Mouse (Mus musculus) liver, adult 2 months (tissue): ENCODE measurements around the gene Pik3c2g. TPM values are rescaled to one million over a fixed set of nuclear protein-coding genes. Genes with fewer than 3 reads are reported as not detected.

Experiments
- DNase-seq: peaks from one replicate; pipeline ENCODE4 v3.0.0-alpha.2; 2011; ENCODE audit warnings: low read depth, low spot score; ENCODE audit errors: extremely low read depth
- H3K27ac ChIP-seq: fragments of 200-500 bp; replicated peaks from 2 replicates; pipeline ENCODE4 v1.5.1; 2012; ENCODE audit warnings: low read depth, mild to moderate bottlenecking, control low read depth, inconsistent platforms, low read length; ENCODE audit not compliant: insufficient read depth
- H3K27me3 ChIP-seq: fragments of 200-500 bp; 2 replicates; pipeline ENCODE4 v1.6.1; 2012; ENCODE audit warnings: mild to moderate bottlenecking, moderate library complexity, low read length, inconsistent platforms; ENCODE audit not compliant: control insufficient read depth, insufficient read depth
- H3K36me3 ChIP-seq: fragments of 200-500 bp; 2 replicates; pipeline ENCODE4 v1.6.1; 2012; ENCODE audit warnings: low read length, inconsistent platforms; ENCODE audit not compliant: control insufficient read depth, insufficient read depth
- H3K4me1 ChIP-seq: fragments of 200-500 bp; 2 replicates; pipeline ENCODE4 v1.6.1; 2011; ENCODE audit warnings: low read length; ENCODE audit not compliant: control insufficient read depth, insufficient read depth
- H3K4me3 ChIP-seq: fragments of 200-500 bp; 2 replicates; pipeline ENCODE4 v1.5.1; 2011; ENCODE audit warnings: low read depth, mild to moderate bottlenecking, control low read depth, low read length, moderate library complexity; ENCODE audit not compliant: insufficient read depth
- H3K79me2 ChIP-seq: fragments of 200-500 bp; 2 replicates; pipeline ENCODE4 v1.6.1; 2012; ENCODE audit warnings: inconsistent platforms, mild to moderate bottlenecking, low read length, moderate library complexity; ENCODE audit not compliant: control insufficient read depth, insufficient read depth
- H3K9ac ChIP-seq: fragments of 200-500 bp; 2 replicates; pipeline ENCODE4 v1.6.1; 2012; ENCODE audit warnings: low read depth, mild to moderate bottlenecking, control low read depth, inconsistent platforms, low read length
- CTCF ChIP-seq: fragments of 200-500 bp; IDR thresholded peaks from 2 replicates; pipeline ENCODE4 v1.5.1; 2011; ENCODE audit warnings: low read depth, low read length, control low read depth
- POLR2A ChIP-seq: fragments of 200-500 bp; IDR thresholded peaks from 2 replicates; pipeline ENCODE4 v1.6.1; 2011; ENCODE audit warnings: low read length, control low read depth; ENCODE audit not compliant: insufficient read depth; ENCODE audit errors: extremely low read depth
- WGBS: fragments of 180-500 bp; shearing (Covaris S2); methylation state at CpG from one replicate; pipeline ENCODE4 v1.1.7; 2018; 5-methylcytosine and 5-hydroxymethylcytosine counted together
- polyA plus RNA-seq: library from polyadenylated mRNA; depleted of rRNA; stranded (reverse); fragments of >200 nt; gene quantifications from 2 replicates; pipeline ENCODE4 v1.2.3, GENCODE M21; 2012
- total RNA-seq: library from RNA; depleted of rRNA; stranded (reverse); fragments of >200 nt; gene quantifications from 2 replicates; pipeline ENCODE4 v1.2.3, GENCODE M21; 2014

Gene Pik3c2g
- total and polyA plus RNA-seq, 2 experiments, result 6.4 to 26.6 TPM

DNA sequence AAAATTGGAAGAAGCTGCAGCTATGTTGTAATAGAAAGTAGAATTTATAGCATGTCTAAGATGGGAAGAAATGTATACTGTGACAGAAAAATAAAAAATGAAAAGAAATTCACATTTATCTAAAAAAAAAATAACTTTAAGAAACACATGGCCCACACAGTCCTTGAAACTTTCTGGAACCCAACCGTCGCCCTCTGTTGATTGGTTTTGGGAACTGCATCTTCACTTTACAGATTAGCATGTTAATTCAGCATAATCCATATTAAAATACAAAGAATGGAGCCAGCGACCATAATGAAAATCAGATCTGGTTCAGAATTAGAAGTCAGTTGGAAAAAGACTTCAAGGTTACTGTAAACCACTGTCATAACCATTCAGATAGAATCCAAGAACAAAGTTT, 183.5 kb downstream of the Pik3c2g start:
- Histone ChIP-seq H3K4me3 (no peak overlapping the region), H3K4me1 (no peaks in the 10 kb centered on the region), H3K27ac (no peak overlapping the region), H3K27me3 (no peaks in the 10 kb centered on the region), H3K79me2 (no peaks in the 10 kb centered on the region), H3K9ac (no peak overlapping the region), H3K36me3 (peaks cover 17% of the 10 kb centered on the region)
- DNase-seq, result peak; percentile 13
- TF ChIP-seq POLR2A, result no peak
- TF ChIP-seq CTCF, result no peak
- WGBS, result 45% methylated on average over 3 of the region's 3 CpGs

DNA sequence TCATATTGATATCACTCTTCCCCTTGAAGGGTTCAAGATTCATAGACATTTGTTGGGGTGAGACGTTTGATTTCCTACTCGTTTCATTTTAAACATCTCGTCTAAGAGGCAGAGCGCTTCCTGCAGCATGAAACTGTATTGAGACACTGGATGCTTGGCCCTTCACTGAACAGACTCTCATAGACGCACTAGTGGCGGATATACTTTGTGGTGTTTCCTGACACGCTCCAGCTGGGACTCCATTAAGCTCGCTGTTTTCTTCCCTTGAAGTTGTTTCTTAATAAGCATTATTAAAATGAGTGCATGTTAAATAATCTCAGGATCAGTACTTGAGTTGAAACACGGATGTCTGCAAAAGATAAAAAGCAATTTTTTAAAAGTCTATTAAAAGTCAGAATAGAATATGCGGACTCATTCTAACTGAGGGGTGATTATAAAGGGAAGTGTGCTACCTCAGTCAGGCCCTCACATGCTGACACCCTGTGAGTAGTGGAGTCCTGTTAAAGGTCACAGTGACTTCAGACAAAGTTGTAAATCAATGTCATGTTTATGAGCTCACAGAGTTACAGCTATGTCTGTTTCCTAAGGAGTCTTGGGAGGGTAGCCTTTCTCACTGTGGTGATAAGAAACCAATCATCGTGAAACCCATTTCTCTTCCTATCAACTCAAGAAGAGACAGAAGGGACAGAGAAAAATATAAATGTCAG, 190.7 kb downstream of the Pik3c2g start:
- Histone ChIP-seq H3K27me3 (no peaks in the 10 kb centered on the region), H3K27ac (no peak overlapping the region), H3K79me2 (no peaks in the 10 kb centered on the region), H3K36me3 (peaks cover 10% of the 10 kb centered on the region), H3K4me1 (no peaks in the 10 kb centered on the region), H3K9ac (no peak overlapping the region), H3K4me3 (no peak overlapping the region)
- WGBS, result 86% methylated on average over 11 of the region's 11 CpGs
- TF ChIP-seq CTCF, result no peak
- TF ChIP-seq POLR2A, result no peak
- DNase-seq, result no peak

DNA sequence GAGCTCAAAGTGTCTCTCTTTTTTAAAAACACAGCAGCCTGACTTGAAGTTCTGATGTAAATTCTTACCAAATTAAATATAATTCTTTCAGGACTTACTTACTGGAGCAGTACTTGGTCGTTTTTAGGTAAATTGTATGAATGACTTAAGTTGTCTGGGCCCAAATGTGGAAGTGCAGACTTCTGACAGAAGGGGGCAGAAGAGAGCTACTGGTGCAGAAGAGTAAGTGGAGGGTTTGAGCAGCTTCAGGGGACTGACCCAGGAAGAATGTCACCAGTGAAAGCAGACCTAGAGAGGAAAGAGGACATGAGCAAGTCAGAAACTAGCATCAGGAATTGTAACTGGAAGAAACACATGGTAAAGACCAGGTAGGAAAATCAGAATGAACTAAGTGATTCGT, 193.0 kb downstream of the Pik3c2g start:
- WGBS, result 77% methylated on average over 2 of the region's 2 CpGs
- no peak overlapping the region for H3K27ac ChIP-seq
- H3K27me3 ChIP-seq, result no peaks in the 10 kb centered on the region
- no peaks in the 10 kb centered on the region for H3K4me1 ChIP-seq
- no peak overlapping the region for H3K9ac ChIP-seq
- peak; percentile 44 for DNase-seq
- no peak for TF ChIP-seq POLR2A
- TF ChIP-seq CTCF, result peak; percentile 49; the same call in 1 of the 2 replicates
- no peak overlapping the region for H3K4me3 ChIP-seq
- no peaks in the 10 kb centered on the region for H3K79me2 ChIP-seq
- no peaks in the 10 kb centered on the region for H3K36me3 ChIP-seq

DNA sequence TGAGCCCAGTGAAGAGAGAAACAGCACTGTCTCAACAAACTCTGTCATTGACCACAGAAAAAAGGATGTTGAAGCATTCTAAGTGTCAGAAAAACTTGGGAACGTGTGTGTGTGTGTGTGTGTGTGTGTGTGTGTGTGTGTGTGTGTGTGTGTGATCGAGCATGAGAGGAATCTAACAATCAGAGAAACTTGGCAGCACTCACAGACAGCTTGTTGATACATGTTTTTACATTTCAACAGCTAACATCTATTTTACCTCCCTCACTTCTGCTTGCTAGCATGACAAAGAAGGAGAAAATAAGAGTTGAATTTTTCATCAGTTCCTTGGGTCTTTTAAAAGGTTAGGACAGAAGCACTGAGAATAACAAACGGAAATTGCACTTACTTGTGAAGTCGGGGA, 202.5 kb downstream of the Pik3c2g start:
- no peak for TF ChIP-seq CTCF
- TF ChIP-seq POLR2A, result no peak
- DNase-seq, result no peak
- H3K36me3 ChIP-seq, result no peaks in the 10 kb centered on the region; the same call in 1 of the 2 replicates
- no peak overlapping the region for H3K9ac ChIP-seq
- no peaks in the 10 kb centered on the region for H3K79me2 ChIP-seq
- H3K4me3 ChIP-seq, result no peak overlapping the region
- 76% methylated on average over 4 of the region's 4 CpGs for WGBS
- no peaks in the 10 kb centered on the region for H3K27me3 ChIP-seq
- no peak overlapping the region for H3K27ac ChIP-seq
- no peaks in the 10 kb centered on the region for H3K4me1 ChIP-seq

DNA sequence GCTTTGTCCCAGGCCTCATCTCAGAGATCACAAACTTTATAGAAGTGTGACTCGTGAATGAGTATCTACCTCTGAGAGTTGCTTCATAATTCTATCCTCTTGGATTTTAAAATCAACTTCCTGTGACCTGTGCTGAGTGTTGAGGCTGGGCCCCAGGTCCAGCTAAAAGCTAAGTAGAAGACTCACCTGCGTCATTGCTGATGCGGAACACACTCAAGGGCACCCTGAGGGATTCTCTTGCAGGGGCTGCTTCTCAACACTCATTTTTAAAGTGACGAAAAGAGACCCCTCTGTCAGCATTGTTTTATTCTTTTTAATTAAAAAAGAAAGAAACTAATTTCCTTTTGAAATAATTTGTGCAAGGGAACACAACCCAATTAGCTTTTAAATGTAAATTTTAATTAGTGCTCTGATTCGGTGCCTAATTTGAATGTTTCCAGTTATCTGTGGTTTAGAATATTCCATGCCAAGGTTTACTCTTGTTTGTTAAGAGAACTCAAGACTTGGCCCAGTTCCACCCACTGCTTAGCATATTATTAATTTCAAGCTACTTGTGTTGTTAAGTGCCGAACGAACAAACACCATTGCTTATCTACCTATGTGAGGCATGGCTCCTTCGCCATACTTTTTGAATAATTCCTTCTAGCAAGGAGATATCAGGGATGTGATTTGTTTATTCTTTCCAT, 212.7 kb downstream of the Pik3c2g start:
- DNase-seq, result peak; percentile 16

GRCm38 (mm10) chr6:139821916-139822315, 234.9 kb downstream of the Pik3c2g start:
- Histone ChIP-seq H3K27ac (no peak overlapping the region), H3K9ac (no peak overlapping the region), H3K4me3 (no peak overlapping the region), H3K27me3 (no peaks in the 10 kb centered on the region), H3K36me3 (peaks cover 5% of the 10 kb centered on the region), H3K79me2 (no peaks in the 10 kb centered on the region), H3K4me1 (no peaks in the 10 kb centered on the region)
- 88% methylated on average over 8 of the region's 8 CpGs for WGBS
- DNase-seq, result no peak
- no peak for TF ChIP-seq CTCF
- no peak for TF ChIP-seq POLR2A

More for the DNA sequence above, 212.7 kb downstream of the Pik3c2g start:
- Histone ChIP-seq H3K27ac (no peak overlapping the region), H3K4me3 (no peak overlapping the region), H3K4me1 (no peaks in the 10 kb centered on the region), H3K36me3 (no peaks in the 10 kb centered on the region), H3K79me2 (no peaks in the 10 kb centered on the region), H3K9ac (no peak overlapping the region), H3K27me3 (no peaks in the 10 kb centered on the region)
- TF ChIP-seq CTCF (no peak), POLR2A (no peak)
- WGBS, result 87% methylated on average over 8 of the region's 8 CpGs
